In genomic region chr13:3477997-3478728, GRCm38 (mm10) we compare ENCODE assay signal across 8 mouse cellular contexts. TPM values are rescaled to one million over a fixed set of nuclear protein-coding genes. Genes with fewer than 3 reads are reported as not detected.
DNase-seq lines count a peak whose midpoint lies in the region; ATAC-seq and TF ChIP-seq lines count a peak whose summit lies in the region.

No protein-coding gene starts in this region.

- TF ChIP-seq POLR2A in limb, embryonic 14.5 days (IDR thresholded peaks at IDR 0.05; ENCODE audit: borderline replicate concordance, extremely low read depth, insufficient read depth, insufficient read length), result no peak

- H3K4me2 ChIP-seq in kidney, embryonic 15.5 days, result peak overlapping the region; percentile 94
- peak overlapping the region; percentile 94 for H3K4me2 ChIP-seq in limb, embryonic 14.5 days (replicated peaks; ENCODE audit: low read depth, low read length, severe bottlenecking)
- peak overlapping the region; percentile 90 for H3K4me2 ChIP-seq in midbrain, embryonic 15.5 days

- peaks cover 10% of the 10 kb centered on the region; the same call in 1 of the 2 replicates for H3K4me1 ChIP-seq in heart, embryonic 10.5 days
- H3K4me1 ChIP-seq in kidney, embryonic 15.5 days, result peaks cover 9% of the 10 kb centered on the region; the same call in 1 of the 2 replicates
- no peaks in the 10 kb centered on the region for H3K4me1 ChIP-seq in limb, embryonic 14.5 days (ENCODE audit: control insufficient read depth, insufficient read depth, low read length)
- peaks cover 7% of the 10 kb centered on the region; the same call in 1 of the 2 replicates for H3K4me1 ChIP-seq in midbrain, embryonic 15.5 days

- peak overlapping the region; percentile 68 for H3K4me3 ChIP-seq in gastrocnemius, adult 2 months
- H3K4me3 ChIP-seq in heart, embryonic 10.5 days, result peak overlapping the region; percentile 79
- peak overlapping the region; percentile 67 for H3K4me3 ChIP-seq in kidney, embryonic 15.5 days (replicated peaks)
- peak overlapping the region; percentile 57 for H3K4me3 ChIP-seq in limb, embryonic 14.5 days (replicated peaks; ENCODE audit: low read length)
- peak overlapping the region; percentile 84 for H3K4me3 ChIP-seq in midbrain, embryonic 15.5 days

- TF ChIP-seq CTCF in gastrocnemius, adult 2 months (IDR thresholded peaks at IDR 0.05), result no peak

- intact Hi-C loops in gastrocnemius, adult 2 months (cut with DNase I), result no loop called here

- H3K27ac ChIP-seq in gastrocnemius, adult 2 months, result no peak overlapping the region
- H3K27ac ChIP-seq in heart, embryonic 10.5 days, result peak overlapping the region; percentile 86
- H3K27ac ChIP-seq in kidney, embryonic 15.5 days, result 0 out of 2 replicates have a peak overlapping the region, but pooled peaks have one; percentile 39
- no peak overlapping the region for H3K27ac ChIP-seq in limb, embryonic 14.5 days (replicated peaks; ENCODE audit: low read depth, low read length)
- peak overlapping the region; percentile 31; the same call in 1 of the 2 replicates for H3K27ac ChIP-seq in midbrain, embryonic 15.5 days

- ATAC-seq in kidney, embryonic 15.5 days (replicated peaks; ENCODE audit: low FRiP score), result peak; percentile 98
- ATAC-seq in limb, embryonic 14.5 days (ENCODE audit: low FRiP score, low read depth), result peak; percentile 95
- ATAC-seq in midbrain, embryonic 15.5 days (replicated peaks), result peak; percentile 99

- no peaks in the 10 kb centered on the region for H3K27me3 ChIP-seq in heart, embryonic 10.5 days (ENCODE audit: insufficient read depth, poor library complexity, severe bottlenecking)
- H3K27me3 ChIP-seq in kidney, embryonic 15.5 days, result no peaks in the 10 kb centered on the region
- no peaks in the 10 kb centered on the region for H3K27me3 ChIP-seq in limb, embryonic 14.5 days (ENCODE audit: control insufficient read depth, insufficient read depth, low read length)
- no peaks in the 10 kb centered on the region for H3K27me3 ChIP-seq in midbrain, embryonic 15.5 days (replicated peaks)

- WGBS in heart, embryonic 10.5 days, result under 1% methylated on average over 44 of the region's 45 CpGs
- under 1% methylated on average over 44 of the region's 45 CpGs for WGBS in kidney, embryonic 15.5 days
- WGBS in limb, embryonic 14.5 days, result 3% methylated on average over 32 of the region's 45 CpGs
- 6% methylated on average over 32 of the region's 45 CpGs for WGBS in midbrain, embryonic 15.5 days

- H3K9me3 ChIP-seq in heart, embryonic 10.5 days, result peaks cover 2% of the 10 kb centered on the region; the same call in 1 of the 2 replicates
- H3K9me3 ChIP-seq in kidney, embryonic 15.5 days (replicated peaks), result no peaks in the 10 kb centered on the region
- H3K9me3 ChIP-seq in limb, embryonic 14.5 days (ENCODE audit: control insufficient read depth, low read length), result no peaks in the 10 kb centered on the region
- H3K9me3 ChIP-seq in midbrain, embryonic 15.5 days, result no peaks in the 10 kb centered on the region

- H3K9ac ChIP-seq in kidney, embryonic 15.5 days, result peak overlapping the region; percentile 54; the same call in 1 of the 2 replicates
- H3K9ac ChIP-seq in limb, embryonic 14.5 days (ENCODE audit: low read depth, low read length, severe bottlenecking), result peak overlapping the region; percentile 62
- peak overlapping the region; percentile 57 for H3K9ac ChIP-seq in midbrain, embryonic 15.5 days

- peak; percentile 33 for DNase-seq in gastrocnemius, adult 2 months
- no peak for DNase-seq in gastrocnemius, adult 18-20 months (ENCODE audit: low spot score)
- DNase-seq in embryo, embryonic 11.5 days (ENCODE audit: low read depth, low spot score), result peak; percentile 24
- DNase-seq in heart, embryonic 10.5 days (ENCODE audit: low spot score), result peak; percentile 90
- DNase-seq in limb, embryonic 14.5 days (ENCODE audit: low spot score), result peak; percentile 80
- peak; percentile 24 to 38 for DNase-seq in spleen, postnatal 36 days (ENCODE audit: low spot score in 2 of 2)

- peaks cover 12% of the 10 kb centered on the region; the same call in 1 of the 2 replicates for H3K36me3 ChIP-seq in heart, embryonic 10.5 days
- H3K36me3 ChIP-seq in kidney, embryonic 15.5 days, result peaks cover 1% of the 10 kb centered on the region; the same call in 1 of the 2 replicates
- H3K36me3 ChIP-seq in limb, embryonic 14.5 days (ENCODE audit: control insufficient read depth, insufficient read depth, low read length), result no peaks in the 10 kb centered on the region
- H3K36me3 ChIP-seq in midbrain, embryonic 15.5 days (replicated peaks), result no peaks in the 10 kb centered on the region

RNA-seq across cellular contexts. Expression of gene Gdi2, which starts 59.7 kb away (rescaled TPM):
- 100 to 1,000 TPM; 145 to 152 TPM for total RNA-seq in gastrocnemius, adult 2 months (2021)
- 100 to 1,000 TPM; 137 to 141 TPM for total RNA-seq in gastrocnemius, adult 18-20 months (2021)
- polyA plus RNA-seq in heart, embryonic 10.5 days (2016; fragmentation: Nextera tagmentation; extraction: Ambion mirVana), result 344 and 362 TPM in 2 replicates
- 423 and 427 TPM in 2 replicates for polyA plus RNA-seq in kidney, embryonic 15.5 days (2015; fragmentation: Nextera tagmentation; extraction: Ambion mirVana)
- 234 and 274 TPM in 2 replicates for polyA plus RNA-seq in limb, embryonic 14.5 days (2012; rRNA removed)
- polyA plus RNA-seq in limb, embryonic 14.5 days (2014; fragmentation: Nextera tagmentation; extraction: Ambion mirVana), result 463 TPM in 2 replicates
- 386 and 388 TPM in 2 replicates for polyA plus RNA-seq in midbrain, embryonic 15.5 days (2015; fragmentation: Nextera tagmentation; extraction: Ambion mirVana)

Comparison
In these comparisons a context has a peak if more than half of its experiments do, and no peak if none do; other contexts are left out.
1. H3K27ac ChIP-seq: peak in heart, embryonic 10.5 days (single experiment), kidney, embryonic 15.5 days (single experiment) and midbrain, embryonic 15.5 days (single experiment); none in gastrocnemius, adult 2 months (single experiment) and limb, embryonic 14.5 days (single experiment).
2. Peak in every context shown above with its lines, with median percentiles within 50 percentile points of each other: H3K4me3 ChIP-seq, ATAC-seq, H3K4me2 ChIP-seq and H3K9ac ChIP-seq.